Mouse (Mus musculus) hindbrain, embryonic 11.5 days (tissue): ENCODE measurements around the gene Efs. TPM values are rescaled to one million over a fixed set of nuclear protein-coding genes. Genes with fewer than 3 reads are reported as not detected.

Experiments
- ATAC-seq: fragments of 200-750 bp; cut with Nextera tagmentation; 2 replicates; pipeline ENCODE4 v1.8.0; 2017; ENCODE audit warnings: mild to moderate bottlenecking, moderate TSS enrichment, moderate library complexity; ENCODE audit not compliant: low FRiP score
- DNase-seq: peaks from one replicate; pipeline ENCODE4 v3.0.0-alpha.2; 2015; ENCODE audit warnings: low spot score
- H3K27ac ChIP-seq: fragments of 300-500 bp; sonication (generic); 2 replicates; pipeline ENCODE4 v1.5.1; 2014; ENCODE audit warnings: mild to moderate bottlenecking, low read depth, low read length
- H3K27me3 ChIP-seq: fragments of 300-500 bp; sonication (generic); 2 replicates; pipeline ENCODE4 v1.6.1; 2014; ENCODE audit warnings: mild to moderate bottlenecking, low read length, moderate library complexity, mixed read lengths; ENCODE audit not compliant: control insufficient read depth, insufficient read depth
- H3K36me3 ChIP-seq: fragments of 300-500 bp; sonication (generic); 2 replicates; pipeline ENCODE4 v1.6.1; 2014; ENCODE audit warnings: mild to moderate bottlenecking, low read length, moderate library complexity, mixed read lengths; ENCODE audit not compliant: control insufficient read depth, insufficient read depth
- H3K4me1 ChIP-seq: fragments of 300-500 bp; sonication (generic); replicated peaks from 2 replicates; pipeline ENCODE4 v1.6.1; 2014; ENCODE audit warnings: low read length, mixed read lengths; ENCODE audit not compliant: control insufficient read depth, insufficient read depth
- H3K4me2 ChIP-seq: fragments of 300-500 bp; sonication (generic); replicated peaks from 2 replicates; pipeline ENCODE4 v1.6.1; 2014; ENCODE audit warnings: mild to moderate bottlenecking, low read depth, low read length
- H3K4me3 ChIP-seq: fragments of 300-500 bp; sonication (generic); 2 replicates; pipeline ENCODE4 v1.5.1; 2014; ENCODE audit warnings: low read depth, low read length
- H3K9ac ChIP-seq: fragments of 300-500 bp; sonication (generic); 2 replicates; pipeline ENCODE4 v1.6.1; 2014; ENCODE audit warnings: low read depth, low read length
- H3K9me3 ChIP-seq: fragments of 300-500 bp; sonication (generic); 2 replicates; pipeline ENCODE4 v1.6.1; 2016; ENCODE audit warnings: low read length; ENCODE audit not compliant: control insufficient read depth
- WGBS: fragments of 180-500 bp; shearing (Covaris S2); extraction: QIAGEN DNeasy Blood & Tissue Kit; methylation state at CpG from one replicate; pipeline ENCODE4 v1.1.7; 2014; 5-methylcytosine and 5-hydroxymethylcytosine counted together
- polyA plus RNA-seq: library from polyadenylated mRNA; unstranded; fragments of >200 nt; fragmentation: Nextera tagmentation; extraction: Ambion mirVana; gene quantifications from 2 replicates; pipeline ENCODE4 v1.2.1, GENCODE M21; 2014

Efs gene
- polyA plus RNA-seq, 1 experiment from 2014 or later = 20.7 TPM

DNA sequence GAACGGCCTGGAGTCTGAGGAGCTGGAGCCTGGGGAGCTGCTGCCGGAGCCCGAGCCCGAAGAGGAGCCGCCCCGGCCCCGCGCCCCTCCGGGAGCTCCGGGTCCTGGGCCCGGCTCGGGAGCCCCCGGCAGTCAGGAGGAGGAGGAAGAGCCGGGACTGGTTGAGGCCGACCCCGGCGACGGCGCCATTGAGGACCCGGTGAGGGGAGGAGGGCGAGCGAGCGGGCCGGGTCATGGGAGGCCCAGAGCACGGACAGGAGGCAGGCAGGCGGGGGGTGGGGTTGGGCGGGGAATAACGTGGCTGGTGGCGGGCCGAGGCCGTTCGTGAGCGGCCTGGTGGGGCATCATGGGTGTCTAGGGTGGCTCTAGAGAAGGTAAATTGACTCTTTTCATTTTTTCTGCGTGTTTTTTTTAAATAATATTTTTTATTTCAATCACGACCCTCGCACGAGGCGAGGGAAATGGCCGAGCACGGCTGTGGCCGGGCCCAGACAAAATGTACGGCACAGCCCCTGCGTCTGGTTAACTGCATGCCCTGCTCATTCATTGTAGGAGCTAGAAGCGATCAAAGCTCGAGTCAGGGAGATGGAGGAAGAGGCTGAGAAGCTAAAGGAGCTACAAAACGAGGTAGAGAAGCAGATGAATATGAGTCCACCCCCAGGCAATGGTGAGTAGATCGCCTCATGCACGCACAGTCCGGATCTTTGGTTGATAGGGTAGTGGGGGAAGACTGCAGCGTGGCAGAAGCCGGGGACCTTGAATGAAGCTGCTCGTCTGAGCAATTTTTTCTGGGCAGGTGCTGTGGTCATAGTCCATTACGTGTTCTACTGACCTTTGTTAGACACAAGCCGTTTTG is 31.4 kb downstream of the Efs start:
- WGBS = under 1% methylated on average over 39 of the region's 54 CpGs

DNA sequence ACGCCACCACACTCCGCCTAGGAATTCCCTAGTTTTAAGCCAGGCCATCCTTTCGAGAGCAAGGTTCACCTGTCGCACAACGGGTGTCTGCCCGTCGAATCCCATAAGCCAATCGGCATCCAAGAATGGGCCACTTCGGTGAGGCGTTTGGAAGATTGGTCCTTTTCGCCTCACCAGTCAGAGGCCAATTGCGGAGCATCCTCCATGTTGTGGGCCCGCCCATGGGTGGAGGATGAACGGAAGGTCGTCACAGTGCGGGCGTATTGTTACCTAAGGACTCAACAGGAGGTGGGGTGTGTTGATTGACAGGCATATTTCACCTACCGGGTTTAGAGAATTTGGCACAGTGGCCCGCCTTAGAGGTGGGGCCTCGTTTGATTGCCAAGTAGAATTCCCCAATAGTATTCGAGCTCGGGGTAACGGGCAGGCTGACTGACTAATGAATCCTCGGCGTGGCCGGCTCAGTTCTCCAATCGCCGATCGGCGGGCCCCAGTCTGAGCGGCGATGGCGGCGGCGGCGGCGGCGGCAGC is 32.2 kb downstream of the Efs start:
- Histone ChIP-seq H3K4me3 (peak overlapping the region; percentile 98), H3K9ac (peak overlapping the region; percentile 99), H3K27ac (peak overlapping the region; percentile 95), H3K4me1 (no peaks in the 10 kb centered on the region; the same call in 1 of the 2 replicates), H3K9me3 (no peaks in the 10 kb centered on the region), H3K36me3 (0 out of 2 replicates have a peak, but pooled peaks cover 3% of the 10 kb centered on the region), H3K27me3 (no peaks in the 10 kb centered on the region), H3K4me2 (peak overlapping the region; percentile 35)
- under 1% methylated on average over 38 of the region's 38 CpGs for WGBS
- peak; percentile 96 for DNase-seq
- ATAC-seq = peak; percentile 99

More for the DNA sequence above, 31.4 kb downstream of the Efs start:
- H3K36me3 ChIP-seq = 0 out of 2 replicates have a peak, but pooled peaks cover 3% of the 10 kb centered on the region
- no peaks in the 10 kb centered on the region for H3K27me3 ChIP-seq
- H3K4me3 ChIP-seq = peak overlapping the region; percentile 98
- no peaks in the 10 kb centered on the region for H3K9me3 ChIP-seq
- no peaks in the 10 kb centered on the region; the same call in 1 of the 2 replicates for H3K4me1 ChIP-seq
- H3K27ac ChIP-seq = peak overlapping the region; percentile 95
- peak overlapping the region; percentile 99 for H3K9ac ChIP-seq
- DNase-seq = peak; percentile 66
- ATAC-seq = peak; percentile 69
- H3K4me2 ChIP-seq = peak overlapping the region; percentile 69

DNA sequence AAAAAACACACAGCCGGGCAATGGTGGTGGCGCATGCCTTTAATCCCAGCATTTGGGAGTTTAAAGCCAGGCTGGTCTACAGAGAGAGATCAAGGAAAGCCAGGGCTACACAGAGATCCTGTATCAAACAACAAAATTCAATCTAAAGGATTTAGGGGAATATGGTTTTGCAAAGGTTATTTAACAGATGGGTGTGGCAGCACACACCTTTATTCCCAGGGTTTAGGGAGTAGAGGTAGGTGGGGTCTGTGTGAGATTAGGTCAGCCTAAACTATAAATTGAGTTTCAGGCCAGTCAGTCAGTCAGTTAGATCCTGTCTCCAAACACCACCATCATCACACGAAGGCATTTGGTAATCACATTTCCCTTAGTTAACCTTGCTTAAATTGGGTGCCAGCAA is 33.7 kb downstream of the Efs start, which contains the start of gene Pabpn1:
Pabpn1 (plus strand) TSS at position 301 of the 400 bp plus-strand sequence.
- Histone ChIP-seq H3K36me3 (no peaks in the 10 kb centered on the region), H3K4me2 (peak within 1 kb of the TSS; percentile 35), H3K4me1 (no peaks in the 10 kb centered on the region; the same call in 1 of the 2 replicates), H3K27ac (peak within 1 kb of the TSS; percentile 43), H3K9me3 (no peaks in the 10 kb centered on the region), H3K4me3 (peak within 1 kb of the TSS; percentile 98), H3K9ac (peak within 1 kb of the TSS; percentile 20; the same call in 1 of the 2 replicates), H3K27me3 (no peaks in the 10 kb centered on the region)
- 95% methylated on average over 3 of the region's 3 CpGs for WGBS
- DNase-seq = no peak
- ATAC-seq = no peak

DNA sequence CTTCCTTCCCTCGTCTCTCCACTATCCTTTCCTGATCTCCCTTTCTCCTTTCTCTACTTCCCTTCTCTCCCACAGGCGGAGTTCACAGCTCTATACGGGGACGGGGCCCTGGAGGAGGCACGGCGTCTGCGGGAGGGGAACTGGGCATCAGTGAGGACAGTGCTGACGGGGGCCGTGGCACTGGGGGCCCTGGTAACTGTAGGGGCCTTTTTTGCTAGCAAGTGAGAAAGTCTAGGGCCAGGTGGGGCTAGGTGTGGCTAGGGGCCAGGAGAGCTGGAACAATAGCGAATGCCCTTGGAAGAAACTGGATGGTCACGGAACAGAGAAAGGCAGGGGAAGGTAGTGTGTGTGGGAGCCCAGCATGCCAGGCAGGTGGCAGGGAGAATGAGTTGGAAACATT is 40.6 kb downstream of the Efs start:
- Histone ChIP-seq H3K27me3 (no peaks in the 10 kb centered on the region), H3K36me3 (no peaks in the 10 kb centered on the region), H3K4me2 (no peak overlapping the region), H3K4me1 (0 out of 2 replicates have a peak, but pooled peaks cover 4% of the 10 kb centered on the region), H3K9ac (no peak overlapping the region), H3K27ac (no peak overlapping the region), H3K4me3 (no peak overlapping the region), H3K9me3 (no peaks in the 10 kb centered on the region)
- DNase-seq = no peak
- 95% methylated on average over 11 of the region's 11 CpGs for whole genome bisulfite sequencing
- no peak for ATAC-seq

DNA sequence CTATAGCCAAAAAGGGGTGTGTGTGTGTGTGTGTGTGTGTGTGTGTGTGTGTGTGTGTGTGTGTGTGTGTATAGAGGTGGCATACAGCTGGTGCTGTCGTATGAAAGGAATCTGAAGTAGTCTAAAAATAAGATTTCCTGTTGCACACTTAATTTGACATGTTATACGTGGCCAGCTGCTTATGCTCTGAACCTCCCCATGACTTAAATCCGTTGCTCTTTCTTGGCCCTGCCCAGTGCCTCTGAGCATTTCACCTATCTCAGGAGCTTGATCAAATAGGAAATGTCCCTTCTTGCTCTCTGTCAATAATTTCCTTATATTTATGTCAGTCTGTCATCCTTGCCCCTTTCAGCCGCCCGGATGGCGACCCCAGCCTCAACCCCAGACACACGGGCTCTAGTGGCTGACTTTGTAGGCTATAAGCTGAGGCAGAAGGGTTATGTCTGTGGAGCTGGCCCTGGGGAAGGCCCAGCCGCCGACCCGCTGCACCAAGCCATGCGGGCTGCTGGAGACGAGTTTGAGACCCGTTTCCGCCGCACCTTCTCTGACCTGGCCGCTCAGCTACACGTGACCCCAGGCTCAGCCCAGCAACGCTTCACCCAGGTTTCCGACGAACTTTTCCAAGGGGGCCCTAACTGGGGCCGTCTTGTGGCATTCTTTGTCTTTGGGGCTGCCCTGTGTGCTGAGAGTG is 41.8 kb downstream of the Efs start:
- 0 out of 2 replicates have a peak, but pooled peaks cover 4% of the 10 kb centered on the region for H3K4me1 ChIP-seq
- 27% methylated on average over 21 of the region's 21 CpGs for WGBS
- peak overlapping the region; percentile 74 for H3K9ac ChIP-seq
- no peaks in the 10 kb centered on the region for H3K36me3 ChIP-seq
- H3K27me3 ChIP-seq = no peaks in the 10 kb centered on the region
- H3K9me3 ChIP-seq = no peaks in the 10 kb centered on the region
- peak overlapping the region; percentile 59 for H3K4me2 ChIP-seq
- no peak for DNase-seq
- peak overlapping the region; percentile 89 for H3K27ac ChIP-seq
- peak; percentile 23 for ATAC-seq
- peak overlapping the region; percentile 58 for H3K4me3 ChIP-seq

DNA sequence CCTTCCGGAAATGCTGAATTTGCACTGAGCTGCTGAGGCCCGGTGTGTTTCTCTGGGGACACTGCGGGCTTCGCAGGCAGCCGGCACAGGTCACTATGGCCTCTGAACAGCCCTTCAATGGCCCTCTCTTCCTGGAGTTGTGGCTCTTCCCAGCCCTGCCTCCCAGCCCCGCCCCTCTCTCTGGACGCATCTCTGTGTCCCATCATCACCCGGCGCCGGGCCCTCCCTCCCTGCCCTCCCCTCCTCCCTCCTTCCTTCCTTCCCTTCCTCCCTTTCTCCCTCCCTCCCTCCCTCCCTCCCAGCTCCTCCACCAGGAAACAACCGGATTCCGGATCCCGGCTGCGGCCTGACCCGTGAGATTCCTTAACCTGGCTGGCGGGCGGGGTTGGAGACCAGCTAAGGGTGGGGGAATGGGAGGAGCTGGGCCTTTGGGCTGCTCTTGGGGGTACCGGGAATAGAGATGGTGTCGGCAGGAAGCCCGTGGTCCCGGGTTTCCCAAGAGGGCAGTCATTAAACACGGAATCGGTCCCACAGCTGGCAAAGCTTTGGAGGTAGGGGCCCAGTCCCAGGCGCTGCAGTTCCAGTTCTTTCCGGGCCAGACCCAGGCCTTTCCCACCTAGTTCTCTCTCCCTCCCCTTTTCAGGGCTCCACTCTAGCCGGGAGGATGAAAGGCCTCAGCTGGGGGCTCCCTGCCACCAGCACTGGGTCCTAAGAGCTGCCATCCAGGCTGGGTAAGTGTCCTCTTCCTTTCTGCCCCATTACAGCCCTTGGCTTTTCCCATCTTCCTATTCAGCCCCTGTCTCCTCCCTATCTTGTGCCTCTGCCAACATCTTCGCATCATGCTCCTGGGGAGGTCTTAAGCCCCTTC is 42.5 kb downstream of the Efs start, which contains the start of the genes Bcl2l2 and Gm20521:
Bcl2l2 (plus strand) TSS at position 224 of the 868 bp plus-strand sequence.
Gm20521 (plus strand) TSS at position 288 of the 868 bp plus-strand sequence.
- peak within 1 kb of the TSS; percentile 74 for H3K9ac ChIP-seq
- H3K4me3 ChIP-seq = peak within 1 kb of the TSS; percentile 58
- no peaks in the 10 kb centered on the region for H3K36me3 ChIP-seq
- H3K9me3 ChIP-seq = no peaks in the 10 kb centered on the region
- WGBS = under 1% methylated on average over 26 of the region's 27 CpGs
- peak; percentile 91 for ATAC-seq
- peak; percentile 91 for DNase-seq
- H3K4me2 ChIP-seq = peak within 1 kb of the TSS; percentile 59
- peak within 1 kb of the TSS; percentile 89 for H3K27ac ChIP-seq
- H3K27me3 ChIP-seq = no peaks in the 10 kb centered on the region
- H3K4me1 ChIP-seq = 0 out of 2 replicates have a peak, but pooled peaks cover 4% of the 10 kb centered on the region

DNA sequence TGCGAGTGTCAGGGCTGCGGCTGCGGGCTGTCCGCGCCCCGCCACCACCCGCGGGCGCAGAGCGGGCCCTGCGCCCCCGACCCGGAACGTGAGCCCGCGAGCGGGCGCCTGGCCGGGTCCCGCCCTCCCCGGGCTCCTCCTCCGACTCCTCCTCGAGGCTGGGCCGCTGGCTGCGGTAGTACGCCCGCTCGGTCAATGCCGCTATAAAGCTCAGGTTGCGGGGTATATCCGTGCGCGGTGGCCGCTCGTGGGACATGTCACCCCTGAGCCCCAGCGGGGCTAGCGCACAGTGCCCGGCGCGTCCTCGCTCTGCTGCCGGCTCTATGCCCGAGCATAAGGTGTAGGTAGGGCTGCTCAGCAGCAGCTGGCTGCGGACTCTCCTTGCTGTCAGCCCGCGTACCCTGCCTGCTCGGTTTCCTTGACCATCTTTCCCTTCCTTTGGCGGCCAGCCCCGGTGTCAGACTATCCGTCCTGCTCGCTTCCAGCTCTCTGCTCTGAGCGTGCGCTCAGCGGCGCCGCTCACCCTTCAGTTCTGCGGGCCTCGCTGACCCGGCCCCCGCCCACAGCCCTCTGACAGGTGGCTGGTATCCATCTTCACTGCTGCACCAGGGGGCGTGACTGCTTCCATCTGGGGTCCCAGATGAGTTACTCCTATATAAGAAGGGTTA is 48.7 kb downstream of the Efs start, which contains the start of gene Ppp1r3e:
Ppp1r3e (minus strand) TSS at position 503 of the 668 bp plus-strand sequence.
- WGBS = under 1% methylated on average over 49 of the region's 61 CpGs
- Histone ChIP-seq H3K9ac (peak within 1 kb of the TSS; percentile 84), H3K36me3 (no peaks in the 10 kb centered on the region), H3K27me3 (no peaks in the 10 kb centered on the region), H3K27ac (peak within 1 kb of the TSS; percentile 74), H3K4me1 (no peaks in the 10 kb centered on the region; the same call in 1 of the 2 replicates), H3K4me3 (peak within 1 kb of the TSS; percentile 67), H3K9me3 (no peaks in the 10 kb centered on the region), H3K4me2 (peak within 1 kb of the TSS; percentile 99)
- ATAC-seq (peak; percentile 77), DNase-seq (peak; percentile 73)
